Mouse (Mus musculus) lung, postnatal 0 days (tissue): Measurements from ENCODE around the gene Fam219a. TPM values are rescaled to one million over a fixed set of nuclear protein-coding genes. Genes with fewer than 3 reads are reported as not detected.

Experiments used
- ATAC-seq: fragments of 200-750 bp; cut with Nextera tagmentation; 2 replicates; pipeline ENCODE4 v1.8.0; 2017; ENCODE audit warnings: moderate library complexity
- DNase-seq: peaks from one replicate; pipeline ENCODE4 v3.0.0-alpha.2; 2016; ENCODE audit warnings: low spot score
- H3K27ac ChIP-seq: fragments of 300-500 bp; sonication (generic); 2 replicates; pipeline ENCODE4 v1.5.1; 2014; ENCODE audit warnings: antibody characterized with exemption, mild to moderate bottlenecking, low read length, mixed read lengths
- H3K27me3 ChIP-seq: fragments of 300-500 bp; sonication (generic); replicated peaks from 2 replicates; pipeline ENCODE4 v1.6.1; 2014; ENCODE audit warnings: low read length, mixed read lengths; ENCODE audit not compliant: insufficient read depth
- H3K36me3 ChIP-seq: fragments of 300-500 bp; sonication (generic); 2 replicates; pipeline ENCODE4 v1.6.1; 2014; ENCODE audit warnings: low read length, mixed read lengths; ENCODE audit not compliant: insufficient read depth
- H3K4me1 ChIP-seq: fragments of 300-500 bp; sonication (generic); 2 replicates; pipeline ENCODE4 v1.6.1; 2014; ENCODE audit warnings: antibody characterized with exemption, low read depth, low read length, mixed read lengths; ENCODE audit not compliant: insufficient read depth
- H3K4me2 ChIP-seq: fragments of 300-500 bp; sonication (generic); replicated peaks from 2 replicates; pipeline ENCODE4 v1.6.1; 2014; ENCODE audit warnings: low read depth, mild to moderate bottlenecking, low read length, moderate library complexity, mixed read lengths
- H3K4me3 ChIP-seq: fragments of 300-500 bp; sonication (generic); 2 replicates; pipeline ENCODE4 v1.5.1; 2014; ENCODE audit warnings: low read depth, low read length
- H3K9ac ChIP-seq: fragments of 300-500 bp; sonication (generic); replicated peaks from 2 replicates; pipeline ENCODE4 v1.6.1; 2014; ENCODE audit warnings: low read depth, mild to moderate bottlenecking
- H3K9me3 ChIP-seq: fragments of 300-500 bp; sonication (generic); 2 replicates; pipeline ENCODE4 v1.6.1; 2016; ENCODE audit warnings: low read length, mixed read lengths
- CTCF ChIP-seq: IDR thresholded peaks from 2 replicates; pipeline ENCODE4 v1.5.1; 2016; ENCODE audit warnings: antibody characterized with exemption, mild to moderate bottlenecking
- EP300 ChIP-seq: IDR thresholded peaks from 2 replicates; pipeline ENCODE4 v1.6.1; 2016; ENCODE audit warnings: antibody characterized with exemption, mild to moderate bottlenecking, control low read depth
- WGBS: fragments of 180-500 bp; shearing (Covaris S2); extraction: QIAGEN DNeasy Blood & Tissue Kit; methylation state at CpG from one replicate; pipeline ENCODE4 v1.1.7; 2014; 5-methylcytosine and 5-hydroxymethylcytosine counted together
- polyA plus RNA-seq: library from polyadenylated mRNA; unstranded; fragments of >200 nt; fragmentation: Nextera tagmentation; extraction: Ambion mirVana; gene quantifications from 2 replicates; pipeline ENCODE4 v1.2.1, GENCODE M21; 2015

Gene Fam219a
- polyA plus RNA-seq, 1 experiment from 2014 or later, result 4.7 TPM

DNA sequence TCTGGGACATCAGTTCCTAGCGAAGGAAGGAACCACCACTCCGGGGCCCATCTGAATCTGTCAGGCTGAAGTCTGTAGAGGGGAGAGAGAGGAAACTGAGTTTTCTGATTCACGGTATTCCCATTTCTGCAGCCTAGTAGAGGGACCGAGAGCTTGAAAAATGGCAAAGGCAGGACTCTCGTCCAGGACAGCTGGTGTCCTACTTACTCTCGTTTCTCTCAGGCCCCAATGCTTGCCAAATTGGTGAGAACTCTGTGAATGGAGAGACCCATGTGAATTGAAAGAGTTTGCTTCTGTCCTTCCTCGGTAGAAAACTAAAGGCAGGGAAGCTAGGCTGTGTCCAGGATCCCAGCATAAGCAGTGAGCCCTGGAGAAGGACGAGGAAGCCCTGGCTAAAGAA is 69.7 kb downstream of the Fam219a start:
- no peak overlapping the region for H3K4me2 ChIP-seq
- peaks cover 12% of the 10 kb centered on the region; the same call in 1 of the 2 replicates for H3K4me1 ChIP-seq
- WGBS, result 78% methylated on average over 8 of the region's 8 CpGs
- TF ChIP-seq EP300 (no peak), CTCF (no peak)
- no peaks in the 10 kb centered on the region for H3K9me3 ChIP-seq
- ATAC-seq (no peak), DNase-seq (no peak)
- H3K4me3 ChIP-seq, result no peak overlapping the region
- no peaks in the 10 kb centered on the region for H3K36me3 ChIP-seq
- peaks cover 33% of the 10 kb centered on the region for H3K27me3 ChIP-seq
- H3K9ac ChIP-seq, result no peak overlapping the region
- H3K27ac ChIP-seq, result no peak overlapping the region

DNA sequence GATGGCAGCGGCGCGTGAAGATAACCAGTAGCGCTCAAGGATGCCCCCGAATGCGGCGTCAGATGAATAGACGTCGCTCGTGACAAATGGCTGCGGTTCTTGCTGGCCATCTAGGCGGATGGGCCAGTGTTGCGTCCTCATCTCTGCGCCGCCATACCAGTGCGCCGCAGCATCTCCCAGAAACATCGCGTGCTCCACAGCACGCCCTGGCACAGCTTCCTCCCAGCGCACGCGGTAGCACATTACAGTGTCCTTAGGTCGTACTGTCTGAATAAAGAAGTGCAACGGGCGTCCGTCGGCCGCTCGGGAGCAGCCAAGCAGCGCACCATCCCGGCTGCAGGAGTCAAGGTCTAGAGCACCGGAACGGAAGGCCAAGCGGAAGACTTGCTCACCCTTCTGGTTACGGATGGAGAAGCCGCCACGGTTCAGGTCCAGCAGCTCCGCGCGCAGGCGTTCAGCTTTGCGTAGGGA is 70.4 kb downstream of the Fam219a start:
- TF ChIP-seq CTCF, result no peak
- TF ChIP-seq EP300, result no peak
- DNase-seq, result no peak
- Histone ChIP-seq H3K4me2 (0 out of 2 replicates have a peak overlapping the region, but pooled peaks have one; percentile 8), H3K4me1 (peaks cover 12% of the 10 kb centered on the region; the same call in 1 of the 2 replicates), H3K4me3 (no peak overlapping the region; the same call in 1 of the 2 replicates), H3K9me3 (no peaks in the 10 kb centered on the region), H3K27me3 (peaks cover 33% of the 10 kb centered on the region), H3K27ac (no peak overlapping the region), H3K36me3 (no peaks in the 10 kb centered on the region), H3K9ac (no peak overlapping the region)
- no peak for ATAC-seq
- WGBS, result 29% methylated on average over 43 of the region's 43 CpGs

DNA sequence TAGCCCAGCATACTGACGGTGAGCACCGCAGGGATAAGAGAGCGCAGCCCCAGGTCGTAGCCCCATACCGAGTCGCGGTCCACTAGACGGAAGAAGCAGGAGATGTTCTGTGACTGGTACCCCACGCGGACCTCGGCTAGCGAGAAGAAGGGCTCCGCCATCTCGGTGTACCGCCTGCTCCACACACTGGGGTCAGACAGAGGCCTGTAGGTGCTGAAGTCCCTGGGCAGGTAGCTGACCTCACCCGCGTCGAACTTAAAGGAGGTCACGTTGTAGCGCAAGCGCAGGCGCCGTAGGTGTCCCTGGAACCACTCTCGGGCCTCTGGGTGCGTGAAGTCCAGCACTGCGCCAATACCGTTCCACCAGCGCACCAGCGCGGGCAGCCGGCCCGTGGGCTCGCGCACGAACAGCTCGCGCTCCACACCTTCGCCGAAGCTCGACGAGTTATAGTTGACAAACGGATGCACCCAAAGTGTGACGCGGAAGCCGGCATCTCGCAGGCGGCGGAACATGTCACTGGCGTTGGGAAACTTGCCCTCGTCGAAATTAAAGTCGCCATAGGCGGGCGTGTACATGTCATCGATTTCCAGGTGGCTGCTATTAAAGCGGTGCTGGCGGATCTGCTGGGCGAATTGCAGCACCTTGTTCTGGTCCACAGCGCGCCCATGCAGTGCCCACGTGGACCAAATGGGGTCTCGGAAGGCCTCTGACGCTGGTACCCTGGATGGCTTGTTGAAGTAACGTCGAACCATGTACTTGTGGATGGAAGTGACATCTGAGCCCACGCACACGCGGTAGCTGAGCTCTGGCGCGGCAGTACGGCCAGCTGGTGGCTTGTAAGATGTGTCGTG is 71.1 kb downstream of the Fam219a start:
- Histone ChIP-seq H3K27me3 (peaks cover 33% of the 10 kb centered on the region), H3K9me3 (no peaks in the 10 kb centered on the region), H3K9ac (no peak overlapping the region), H3K4me3 (no peak overlapping the region; the same call in 1 of the 2 replicates), H3K4me1 (peaks cover 12% of the 10 kb centered on the region; the same call in 1 of the 2 replicates), H3K36me3 (no peaks in the 10 kb centered on the region), H3K27ac (no peak overlapping the region), H3K4me2 (peak overlapping the region; percentile 8; the same call in 1 of the 2 replicates)
- ATAC-seq (no peak), DNase-seq (no peak)
- 23% methylated on average over 72 of the region's 72 CpGs for WGBS
- TF ChIP-seq EP300 (no peak), CTCF (no peak)

DNA sequence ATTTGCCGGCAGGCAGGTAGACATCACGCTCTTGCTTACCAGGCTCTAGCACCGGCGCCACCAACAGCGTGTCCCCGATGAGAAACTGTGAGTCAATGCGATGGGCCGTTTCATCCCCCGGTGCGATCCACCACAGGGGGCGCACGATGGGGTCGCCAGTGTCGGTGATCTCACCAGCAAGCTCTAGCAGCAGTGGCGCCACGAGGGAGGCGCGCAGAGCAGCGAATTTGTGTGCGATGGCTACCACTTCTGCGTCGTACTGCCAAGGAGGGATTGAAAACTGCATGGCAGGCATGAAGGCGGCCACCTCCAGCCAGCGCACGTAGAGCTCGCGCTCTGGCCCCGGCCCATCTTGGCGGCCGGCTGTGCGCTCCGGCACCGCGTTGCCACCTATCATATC is 71.8 kb downstream of the Fam219a start:
- DNase-seq (no peak), ATAC-seq (no peak)
- H3K4me1 ChIP-seq, result peaks cover 12% of the 10 kb centered on the region; the same call in 1 of the 2 replicates
- 19% methylated on average over 34 of the region's 34 CpGs for WGBS
- H3K9me3 ChIP-seq, result no peaks in the 10 kb centered on the region
- no peak overlapping the region for H3K9ac ChIP-seq
- H3K36me3 ChIP-seq, result no peaks in the 10 kb centered on the region
- no peak overlapping the region for H3K4me3 ChIP-seq
- no peak overlapping the region for H3K27ac ChIP-seq
- H3K4me2 ChIP-seq, result peak overlapping the region; percentile 8; the same call in 1 of the 2 replicates
- peaks cover 33% of the 10 kb centered on the region for H3K27me3 ChIP-seq
- peak; percentile 59 for TF ChIP-seq CTCF
- TF ChIP-seq EP300, result no peak

DNA sequence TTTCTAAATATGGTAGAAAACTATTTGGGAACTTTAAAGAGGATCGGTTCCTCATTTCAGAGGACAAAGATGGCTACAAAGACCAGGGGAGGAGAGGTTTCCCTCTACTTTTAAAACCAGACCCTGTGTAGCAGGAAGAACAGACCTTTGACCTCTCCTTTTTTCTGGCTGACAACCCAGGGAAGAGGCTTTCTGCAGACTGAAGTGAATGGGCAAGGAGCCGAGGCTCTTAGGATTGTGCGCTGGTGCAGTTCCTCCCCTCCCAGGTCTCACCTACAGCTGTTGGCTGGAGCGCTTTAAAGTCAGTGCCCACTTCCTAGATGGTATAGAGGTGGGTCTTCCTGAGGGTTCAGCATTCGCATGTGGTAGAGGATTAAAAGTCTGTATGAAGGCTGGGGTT is 72.3 kb downstream of the Fam219a start:
- DNase-seq (no peak), ATAC-seq (no peak)
- peaks cover 33% of the 10 kb centered on the region for H3K27me3 ChIP-seq
- TF ChIP-seq CTCF, result no peak
- no peak for TF ChIP-seq EP300
- WGBS, result 69% methylated on average over 5 of the region's 5 CpGs
- no peak overlapping the region for H3K4me2 ChIP-seq
- H3K36me3 ChIP-seq, result no peaks in the 10 kb centered on the region
- H3K4me3 ChIP-seq, result no peak overlapping the region
- H3K27ac ChIP-seq, result no peak overlapping the region
- no peaks in the 10 kb centered on the region for H3K9me3 ChIP-seq
- peaks cover 8% of the 10 kb centered on the region; the same call in 1 of the 2 replicates for H3K4me1 ChIP-seq
- no peak overlapping the region for H3K9ac ChIP-seq

DNA sequence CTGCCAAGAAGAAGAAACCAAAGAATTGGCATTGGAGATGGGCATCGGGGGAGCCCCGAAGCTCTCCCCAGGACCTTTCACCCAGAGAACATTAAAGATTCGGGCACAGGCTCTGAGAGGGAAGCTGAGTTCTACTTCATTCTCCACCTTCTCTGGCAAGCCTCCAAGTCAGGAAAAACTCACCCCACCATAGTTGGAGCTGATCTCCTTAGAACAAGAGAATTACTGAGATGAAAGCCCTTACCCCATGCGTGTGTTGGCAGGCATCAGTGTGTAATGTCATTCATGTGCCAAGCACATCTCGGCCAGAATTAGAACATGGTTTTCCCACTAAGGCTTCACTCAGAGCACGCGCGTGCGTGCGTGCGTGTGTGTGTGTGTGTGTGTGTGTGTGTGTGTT is 73.5 kb downstream of the Fam219a start:
- Histone ChIP-seq H3K4me2 (no peak overlapping the region), H3K27ac (no peak overlapping the region), H3K4me1 (peaks cover 7% of the 10 kb centered on the region; the same call in 1 of the 2 replicates), H3K36me3 (no peaks in the 10 kb centered on the region), H3K27me3 (peaks cover 33% of the 10 kb centered on the region), H3K9ac (no peak overlapping the region), H3K4me3 (no peak overlapping the region), H3K9me3 (no peaks in the 10 kb centered on the region)
- WGBS, result 53% methylated on average over 11 of the region's 11 CpGs
- DNase-seq (peak; percentile 60), ATAC-seq (peak; percentile 53)
- TF ChIP-seq CTCF (no peak), EP300 (no peak)
